Mouse (Mus musculus) right cerebral cortex, adult 2 months (tissue): ENCODE measurements around the gene Rbp7.
"Not testable (repeated sequence)": the region's sequence is repeated elsewhere in the genome, so short reads cannot be mapped to it uniquely, and the experiment has no call there.

Experiments used
- DNase-seq, 2 experiments: peaks; one replicate each; pipeline ENCODE4 v3.0.0; 2021 to 2022; ENCODE audit warnings: low spot score in 2 of 2

Rbp7 gene

DNA sequence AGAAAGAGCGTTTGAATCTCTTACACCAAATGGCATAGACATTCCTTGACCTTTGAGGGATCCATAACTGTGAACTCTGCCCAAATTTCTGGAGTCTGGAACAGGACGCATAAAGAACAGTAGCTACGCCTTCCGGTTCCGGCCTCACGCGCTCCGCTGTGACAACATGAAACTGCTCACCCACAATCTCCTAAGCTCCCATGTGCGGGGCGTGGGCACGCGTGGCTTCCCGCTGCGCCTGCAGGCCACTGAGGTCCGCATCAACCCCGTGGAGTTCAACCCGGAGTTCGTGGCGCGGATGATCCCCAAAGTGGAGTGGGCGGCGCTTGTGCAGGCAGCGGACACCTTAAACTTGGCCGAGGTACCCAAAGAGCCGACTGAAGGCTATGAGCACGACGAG is 2.4 kb upstream of the Rbp7 start:
- DNase-seq = not testable (repeated sequence)

DNA sequence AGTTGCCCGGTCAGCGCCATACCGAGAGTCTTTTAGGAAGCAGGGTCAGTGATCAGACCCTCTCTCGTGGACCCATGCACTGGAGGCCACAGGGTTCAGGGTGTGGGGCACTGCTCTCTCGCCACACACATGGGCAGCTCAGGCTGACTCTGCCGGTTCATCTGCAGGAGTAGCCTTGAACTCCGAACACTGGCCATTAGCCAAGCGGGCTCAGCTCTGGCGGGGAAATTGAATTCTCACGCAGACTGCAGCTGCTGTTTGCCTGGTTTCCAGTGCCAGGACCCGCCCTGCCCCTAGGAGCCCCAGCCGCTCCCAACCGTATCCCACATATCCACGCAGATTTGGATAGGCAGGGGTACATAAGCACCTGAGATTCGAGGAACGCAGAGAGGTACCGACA is 515 bp downstream of the Rbp7 start:
- no peak for DNase-seq

DNA sequence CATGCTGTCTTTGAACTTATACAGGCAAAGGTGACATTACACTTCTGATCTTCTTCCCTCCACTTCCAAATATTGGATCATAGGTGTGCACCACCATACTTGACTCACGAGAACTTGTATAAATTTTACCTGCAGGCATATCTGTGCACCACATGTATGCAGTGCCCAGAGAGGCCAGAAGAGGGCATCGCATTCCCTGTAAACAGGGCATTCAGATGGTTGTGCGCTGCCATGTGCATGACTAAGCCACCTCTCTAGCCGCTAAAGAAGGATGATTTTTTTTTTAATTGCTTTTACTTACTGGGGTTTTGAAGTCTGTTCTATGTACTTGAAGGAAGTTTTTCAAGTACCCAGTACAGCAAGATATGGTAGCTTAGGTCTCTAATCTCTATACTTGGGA is 1.1 kb downstream of the Rbp7 start:
- DNase-seq = no peak

DNA sequence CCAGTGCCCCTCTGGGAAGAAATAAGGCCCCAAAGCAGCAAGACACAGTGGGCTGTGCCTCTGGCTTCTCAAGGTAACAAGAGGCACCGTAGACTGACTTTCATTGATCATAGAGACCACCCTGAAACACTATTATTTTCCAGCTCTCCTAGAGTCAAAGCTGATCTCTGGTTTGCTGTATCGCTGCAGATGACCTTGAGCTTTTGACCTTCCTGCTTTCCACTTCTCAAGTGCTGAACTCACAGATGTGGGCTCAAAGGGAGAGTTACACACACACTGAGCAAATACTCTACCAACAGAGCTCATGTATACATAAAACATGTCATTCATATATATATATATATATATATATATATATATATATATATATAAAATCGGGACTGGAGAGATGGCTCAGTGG is 4.1 kb downstream of the Rbp7 start:
- no peak for DNase-seq

DNA sequence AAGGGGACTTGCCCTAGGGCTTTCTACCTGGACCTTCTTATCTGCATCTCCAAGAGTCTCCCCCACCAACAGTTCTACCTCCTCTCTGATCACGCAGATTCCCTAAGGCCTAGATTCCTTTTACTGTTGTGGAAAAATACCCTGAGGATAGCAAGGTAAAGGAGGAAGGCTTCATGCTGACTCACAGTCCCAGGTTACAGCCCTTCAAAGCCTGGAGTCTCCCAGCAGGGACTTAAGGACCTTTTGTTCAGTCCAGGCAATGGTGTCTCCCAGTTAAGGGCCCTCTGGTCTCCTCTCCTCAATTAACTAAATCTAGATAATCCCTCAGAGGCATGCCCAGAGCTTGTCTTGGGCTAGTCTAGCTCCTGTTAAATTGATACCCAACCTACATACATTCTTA is 8.5 kb downstream of the Rbp7 start:
- no peak for DNase-seq

DNA sequence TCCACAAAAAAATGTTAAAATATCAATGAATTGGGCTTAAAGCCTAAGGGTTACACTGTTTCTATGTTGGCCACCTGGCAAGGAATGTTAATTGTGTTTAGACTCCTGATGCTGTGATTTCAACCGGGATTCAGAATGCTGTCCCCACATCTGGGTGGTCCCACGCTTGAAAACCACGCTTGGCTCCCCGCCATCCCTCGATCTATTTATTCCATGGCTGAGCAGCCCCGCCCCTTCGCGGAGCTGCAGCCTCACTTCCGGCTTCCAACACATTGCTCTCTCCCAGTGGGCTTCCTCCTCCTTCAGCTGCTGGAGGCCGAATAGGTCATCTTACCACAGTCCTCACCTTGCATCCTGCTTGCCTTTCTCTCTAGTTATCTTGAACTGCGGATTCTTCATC is 8.9 kb downstream of the Rbp7 start:
- DNase-seq = peak in 1 of 2 experiments; percentile 14

DNA sequence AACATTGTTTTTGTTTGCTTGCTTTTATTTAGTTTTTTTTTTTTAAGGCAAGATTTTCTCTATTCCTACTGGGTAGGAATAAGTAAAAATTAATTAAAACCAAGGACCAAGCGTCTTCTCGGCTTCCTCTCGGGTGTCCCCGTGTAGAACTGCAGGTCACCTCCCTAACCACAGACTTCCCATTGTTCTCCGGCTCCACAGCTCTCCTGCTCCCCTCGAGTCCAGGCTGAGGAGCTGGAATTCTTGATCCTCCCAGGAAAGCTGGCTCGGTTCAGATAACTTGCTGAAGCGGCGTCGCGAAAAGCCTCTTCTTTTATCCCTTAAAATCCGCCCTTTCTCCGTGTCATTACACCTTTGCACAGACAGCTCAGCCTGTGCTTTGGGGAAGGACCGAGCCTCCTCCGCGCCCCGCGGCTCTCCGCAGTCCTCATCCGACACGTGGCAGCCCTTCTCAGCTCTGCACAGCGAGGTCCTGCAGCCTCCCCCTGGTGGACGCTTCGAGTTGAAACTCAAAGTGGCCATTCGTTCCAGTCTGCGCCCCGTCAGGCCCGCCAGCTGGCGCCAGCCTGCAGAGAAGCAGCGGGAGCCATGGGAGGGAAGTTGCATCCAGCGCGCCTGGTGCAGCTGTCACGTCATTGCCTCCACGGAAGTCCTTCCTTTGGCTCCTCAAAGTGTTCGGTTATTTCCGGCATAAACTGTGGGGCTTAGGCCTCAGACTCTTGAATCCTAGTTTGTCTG is 9.6 kb downstream of the Rbp7 start:
- peak; percentile 86 to 87 for DNase-seq

DNA sequence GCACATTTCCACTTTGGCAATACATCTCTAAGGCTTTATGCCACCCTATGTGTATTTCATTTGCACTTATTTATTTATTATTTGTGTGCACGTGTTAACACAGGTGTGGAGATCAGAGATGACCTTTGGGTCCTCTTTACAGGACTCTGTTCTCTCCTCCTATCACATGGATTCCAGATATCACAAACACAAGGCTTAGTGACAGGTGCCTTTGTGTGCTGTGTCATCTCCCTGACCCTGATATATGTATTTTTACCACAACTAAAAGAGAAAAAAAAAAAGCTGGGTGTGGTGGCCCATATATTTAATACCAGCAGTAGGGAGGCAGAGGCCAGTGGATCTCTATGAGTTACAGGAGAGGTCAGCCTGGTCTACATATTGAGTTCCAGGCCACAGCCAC is 10.3 kb downstream of the Rbp7 start:
- no peak for DNase-seq

DNA sequence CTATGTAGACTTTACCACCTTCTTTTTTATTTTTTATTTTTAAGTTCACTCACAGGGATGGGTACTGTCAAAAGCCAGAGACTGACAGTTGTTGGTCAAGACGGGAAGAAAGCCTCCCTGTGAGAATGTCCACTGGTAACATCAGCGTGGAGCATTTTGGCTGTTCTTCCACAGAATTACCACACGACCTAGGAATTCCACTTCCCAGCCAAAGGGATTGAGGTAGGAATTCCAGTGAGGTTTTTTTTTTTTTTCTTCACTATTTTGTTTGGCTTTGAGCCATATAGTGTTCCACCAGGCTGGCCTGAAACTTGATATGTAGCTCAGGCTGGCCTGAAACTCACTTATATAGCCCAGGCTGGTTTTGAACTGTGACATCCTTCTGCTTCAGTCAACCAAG is 12.3 kb downstream of the Rbp7 start:
- DNase-seq = no peak

DNA sequence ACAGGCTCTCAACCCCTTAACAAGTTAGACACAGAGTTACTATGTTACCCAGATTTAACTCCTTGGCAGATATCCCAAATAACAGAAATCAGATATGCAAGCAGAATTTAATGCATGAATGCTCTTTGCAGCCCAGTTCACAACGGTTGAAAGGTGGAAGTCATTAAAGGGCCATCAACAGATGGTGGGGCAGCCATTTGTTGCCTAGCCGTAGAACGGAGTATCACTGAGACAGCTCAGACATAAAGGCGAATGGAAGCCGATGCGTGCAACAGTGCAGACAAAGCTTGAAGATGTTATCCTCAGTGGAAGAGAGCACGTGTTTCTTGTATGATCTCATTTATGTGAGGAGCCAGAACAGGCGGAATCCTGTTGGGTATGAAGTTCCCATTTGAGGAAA is 14.2 kb downstream of the Rbp7 start:
- DNase-seq = no peak

DNA sequence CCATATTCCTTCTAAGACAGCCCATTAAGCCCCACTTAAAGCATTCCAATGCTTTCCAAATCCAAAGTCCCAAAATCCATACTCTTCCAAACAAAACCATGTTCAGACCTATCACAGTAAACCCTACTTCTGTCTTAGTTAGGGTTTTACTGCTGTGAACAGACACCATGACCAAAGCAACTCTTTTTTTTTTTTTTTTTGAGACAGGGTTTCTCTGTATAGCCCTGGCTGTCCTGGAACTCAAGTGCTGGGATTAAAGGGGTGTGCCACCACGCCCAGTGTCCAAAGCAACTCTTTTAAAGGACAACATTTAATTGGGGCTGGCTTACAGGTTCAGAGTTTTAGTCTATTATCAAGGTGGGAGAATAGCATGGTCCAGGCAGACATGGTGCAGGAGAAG is 22.9 kb downstream of the Rbp7 start:
- DNase-seq = not testable (repeated sequence)

DNA sequence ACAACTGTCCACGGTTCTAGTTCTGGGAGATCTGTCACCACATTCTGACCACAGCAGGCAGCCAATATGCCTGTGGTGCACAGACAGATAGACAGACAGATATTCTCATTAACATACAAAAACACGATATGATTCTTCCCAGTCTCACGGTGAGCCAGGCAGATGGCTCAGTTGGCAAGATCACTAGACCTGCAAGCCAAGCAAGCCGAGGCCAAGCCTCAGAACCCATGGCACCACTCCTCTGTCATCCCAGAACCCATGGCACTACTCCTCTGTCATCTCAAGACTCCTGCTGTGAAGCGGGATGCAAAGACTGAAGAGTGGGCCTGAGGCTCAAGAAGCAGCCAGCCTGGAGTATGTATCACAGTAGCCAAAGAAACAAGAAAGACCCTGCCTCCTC is 25.2 kb downstream of the Rbp7 start:
- no peak for DNase-seq

DNA sequence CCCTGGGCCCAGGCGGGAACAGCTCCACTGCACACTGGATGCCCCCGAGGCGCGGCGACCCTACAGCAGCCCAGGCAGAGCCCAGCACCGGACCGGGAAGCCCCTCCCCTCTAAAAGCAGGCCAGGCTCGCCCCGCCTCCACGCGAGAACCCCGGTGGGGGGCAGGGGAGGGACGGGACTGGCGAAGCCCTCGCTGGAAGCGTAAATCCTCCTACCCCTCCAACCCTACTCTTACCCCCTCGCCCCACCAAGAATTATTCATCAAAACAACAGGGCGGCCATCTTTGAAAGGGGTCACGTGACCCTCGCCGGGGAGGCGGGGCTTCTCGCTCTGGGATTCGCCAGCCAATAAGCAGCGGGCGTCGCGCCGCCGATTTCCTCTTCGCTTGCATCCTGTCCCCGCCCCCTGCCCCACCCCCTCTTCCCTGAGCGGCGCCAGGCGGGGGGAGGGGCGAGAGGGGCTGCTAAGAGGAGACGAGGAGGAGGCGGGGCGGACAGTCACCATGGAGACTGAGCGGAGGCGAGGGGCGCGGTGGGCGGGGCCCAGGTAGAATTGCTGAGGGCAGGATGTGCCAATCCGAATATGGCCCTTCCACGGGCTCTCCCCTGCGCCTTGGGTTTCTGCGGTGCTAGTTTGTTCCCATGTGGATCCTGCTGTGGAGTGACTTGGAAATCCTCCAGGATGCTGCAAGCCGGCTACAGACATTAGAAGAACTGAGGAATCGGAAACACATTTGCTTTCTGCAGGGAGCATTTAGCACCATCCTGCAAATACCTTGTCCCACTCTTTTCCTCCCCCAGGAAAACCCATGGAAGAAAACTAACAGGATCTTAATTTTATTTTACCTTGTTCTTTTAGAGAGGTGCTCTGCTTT is 28.2 kb downstream of the Rbp7 start, which contains the start of gene Ube4b:
Gene Ube4b (minus strand): TSS at position 425 of the 875 bp plus-strand sequence.
- peak; percentile 94 to 98 for DNase-seq

DNA sequence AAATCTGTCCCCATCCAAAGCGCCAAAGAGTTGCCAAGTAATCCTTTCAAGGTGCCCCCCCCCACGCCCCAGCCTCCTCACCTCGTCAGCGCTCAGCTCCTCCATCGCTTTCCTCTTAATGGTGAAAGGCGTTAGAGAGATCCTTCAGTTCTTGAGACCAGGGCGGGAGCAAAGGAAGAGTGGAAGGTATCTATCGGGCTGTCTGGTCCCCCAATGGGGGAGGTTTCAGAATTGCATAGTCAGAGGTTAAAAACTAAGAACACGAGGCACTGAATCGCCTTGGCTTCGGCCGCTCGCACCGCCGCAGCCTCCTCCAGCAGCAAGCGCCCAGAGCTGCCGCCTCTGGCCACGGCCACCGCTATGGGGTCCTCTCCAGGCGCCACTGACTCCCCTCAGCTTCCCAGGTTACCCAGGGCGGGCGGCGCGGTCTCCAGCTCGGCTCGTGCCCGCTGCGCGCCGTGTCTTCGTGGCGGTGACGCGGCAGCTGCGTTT is 28.9 kb downstream of the Rbp7 start:
- peak; percentile 50 to 53 for DNase-seq

DNA sequence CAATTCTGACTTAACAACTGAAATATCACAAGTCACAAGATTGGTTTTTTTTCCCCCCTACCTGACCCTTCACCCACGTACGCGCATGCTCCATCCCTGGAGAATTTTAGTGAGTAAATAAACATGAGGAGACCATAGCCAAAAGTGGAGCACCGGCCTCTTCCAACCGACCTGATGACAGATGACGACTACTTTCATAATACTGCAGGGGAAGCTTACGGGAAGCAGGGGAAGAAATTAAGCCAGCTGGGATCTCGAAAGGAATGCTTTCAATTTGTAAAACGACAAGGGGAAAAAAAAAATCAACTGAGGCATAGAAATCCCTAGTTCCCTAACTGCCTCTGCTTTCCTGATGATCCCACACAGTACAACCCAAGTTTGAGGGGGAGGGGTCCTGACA is 30.0 kb downstream of the Rbp7 start:
- no peak for DNase-seq

DNA sequence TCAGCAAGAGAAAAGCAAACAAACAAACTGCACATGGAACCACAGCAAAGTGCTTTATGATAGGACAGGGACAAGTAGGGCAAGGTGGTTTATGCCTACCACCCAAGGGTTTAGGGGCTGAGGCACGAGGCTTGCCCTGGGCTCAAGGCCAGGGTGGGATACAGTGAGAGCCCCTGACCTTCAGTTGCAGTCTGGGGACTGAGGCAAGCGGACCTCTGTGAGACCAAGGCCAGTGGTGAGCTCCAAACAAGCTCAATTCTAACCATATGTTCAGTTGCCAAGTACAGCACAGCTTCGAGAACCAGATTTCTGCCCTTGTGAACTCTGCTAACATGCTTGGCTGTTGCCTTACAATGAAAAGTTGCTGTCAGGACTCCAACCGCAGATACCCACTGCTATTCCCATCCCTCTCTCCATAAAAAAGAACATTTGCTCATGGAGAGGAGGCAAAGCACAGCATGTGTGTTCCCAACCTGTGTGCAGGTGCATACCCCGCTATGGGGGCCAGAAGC is 36.9 kb downstream of the Rbp7 start:
- no peak for DNase-seq

DNA sequence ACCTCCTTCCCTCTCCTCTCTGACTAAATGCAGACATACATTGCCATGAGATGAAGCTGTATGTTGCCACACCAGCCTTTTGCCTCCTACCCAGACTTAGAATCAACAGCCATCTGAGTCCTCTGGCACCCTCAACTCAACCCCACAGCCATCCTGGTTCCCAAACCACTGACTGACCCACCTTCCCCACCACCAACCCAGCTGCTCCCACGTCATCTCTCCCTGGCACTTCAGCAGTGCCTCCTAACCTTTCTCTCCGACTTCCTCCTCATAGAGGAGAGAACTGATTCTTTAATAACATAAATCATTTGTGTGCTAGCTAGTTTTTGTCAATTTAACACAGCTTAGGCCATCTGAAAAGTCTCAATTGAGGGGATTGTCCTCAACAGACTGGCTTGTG is 37.8 kb downstream of the Rbp7 start:
- no peak for DNase-seq

DNA sequence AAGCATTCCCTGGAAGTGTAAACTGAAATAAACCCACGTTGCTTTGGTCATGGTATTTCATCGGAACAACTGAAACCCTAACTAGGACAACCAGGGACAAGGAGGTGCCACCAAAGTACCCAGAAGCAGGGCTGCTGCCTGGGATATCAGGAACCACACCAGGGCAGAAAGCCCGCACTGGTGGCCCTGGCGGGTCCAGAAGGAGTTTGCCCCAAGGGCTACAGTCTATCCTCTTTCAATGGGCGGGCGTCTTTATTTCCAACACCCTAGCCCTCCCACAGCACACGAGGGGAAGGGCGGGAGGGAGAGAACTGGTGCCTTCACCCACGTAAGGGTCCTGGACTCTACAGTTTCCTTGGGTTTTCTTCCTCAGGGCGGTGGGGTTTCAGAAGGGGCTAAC is 38.4 kb downstream of the Rbp7 start:
- no peak for DNase-seq

DNA sequence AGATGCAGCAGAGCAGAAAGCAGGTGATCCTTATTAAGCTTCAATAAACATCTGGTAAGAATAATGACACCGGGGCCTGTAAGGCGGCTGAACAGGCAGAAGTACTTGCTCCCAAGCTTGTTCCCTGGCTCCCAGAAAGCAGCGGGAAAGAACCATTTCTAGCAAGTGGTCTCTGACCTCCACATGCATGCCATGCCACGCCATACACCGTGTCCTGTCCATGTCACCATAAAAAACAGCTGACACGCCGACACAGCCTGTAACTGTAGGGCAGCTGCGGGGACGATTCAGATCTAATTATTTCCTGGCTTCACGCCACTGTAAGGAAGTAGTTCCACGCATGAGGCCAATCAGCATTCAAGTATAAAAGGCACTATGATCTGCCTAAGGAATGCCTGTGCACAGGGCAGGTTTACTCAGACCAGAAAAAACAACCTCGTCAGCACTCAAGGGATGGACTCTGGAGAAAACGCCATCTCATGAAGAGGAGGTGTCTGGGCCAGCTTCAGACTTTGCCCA is 39.1 kb downstream of the Rbp7 start:
- no peak for DNase-seq

DNA sequence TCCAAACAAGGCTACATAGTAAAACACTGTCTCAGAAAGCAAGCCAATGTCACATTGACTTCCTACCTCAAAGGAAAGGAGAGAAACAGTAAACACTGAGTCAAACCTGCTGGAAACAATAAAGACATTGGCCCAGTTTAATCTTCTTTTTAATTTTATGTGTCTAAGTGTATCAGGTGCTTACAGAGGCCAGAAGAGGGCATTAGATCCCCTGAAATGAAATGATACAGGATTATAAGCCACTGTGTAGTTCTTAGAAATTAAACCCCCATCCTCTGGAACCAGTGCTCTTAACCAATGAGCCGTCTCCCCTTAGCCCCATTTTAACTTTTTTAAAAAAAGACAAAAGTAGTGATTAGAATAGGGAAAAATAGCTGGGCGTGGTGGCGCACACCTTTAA is 40.5 kb downstream of the Rbp7 start:
- DNase-seq = no peak

DNA sequence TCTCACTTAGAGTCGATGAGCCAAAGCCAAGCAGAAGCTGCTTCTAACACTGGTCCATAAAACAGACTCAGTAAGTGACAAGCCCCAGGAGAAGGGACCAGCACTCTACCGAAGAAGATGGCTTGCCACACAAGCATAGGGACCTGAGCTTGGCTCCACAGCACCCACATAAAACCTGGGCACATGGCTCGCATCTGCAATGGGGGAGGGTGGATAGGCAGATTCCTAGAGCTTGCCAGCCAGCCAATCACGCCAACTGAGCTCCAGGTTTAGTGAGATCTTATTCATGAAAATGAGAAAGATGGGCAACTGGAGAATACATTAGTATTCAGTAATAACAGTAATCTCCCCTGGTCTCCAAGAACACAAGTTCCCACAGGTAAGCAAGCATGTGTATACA is 45.0 kb downstream of the Rbp7 start:
- peak in 1 of 2 experiments; percentile 27 for DNase-seq

DNA sequence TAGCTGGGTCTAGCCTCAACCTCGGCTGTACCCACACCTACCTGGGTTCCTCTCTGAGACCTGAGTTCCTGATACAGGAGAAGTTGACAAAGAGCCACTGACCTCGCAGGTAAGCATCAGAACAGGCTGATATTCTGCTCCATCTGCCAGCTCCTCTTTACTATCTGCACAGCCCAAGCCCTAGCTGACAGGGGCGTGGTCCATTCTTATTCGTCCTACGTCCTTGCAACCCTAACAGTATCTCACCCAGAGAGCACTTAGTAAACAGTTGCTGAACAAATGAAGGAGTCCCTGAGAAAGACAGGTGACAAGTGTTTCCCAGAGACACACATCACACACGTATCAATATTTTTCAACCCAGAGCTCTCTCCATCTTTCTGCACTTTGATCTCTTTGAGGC is 46.4 kb downstream of the Rbp7 start:
- no peak for DNase-seq

DNA sequence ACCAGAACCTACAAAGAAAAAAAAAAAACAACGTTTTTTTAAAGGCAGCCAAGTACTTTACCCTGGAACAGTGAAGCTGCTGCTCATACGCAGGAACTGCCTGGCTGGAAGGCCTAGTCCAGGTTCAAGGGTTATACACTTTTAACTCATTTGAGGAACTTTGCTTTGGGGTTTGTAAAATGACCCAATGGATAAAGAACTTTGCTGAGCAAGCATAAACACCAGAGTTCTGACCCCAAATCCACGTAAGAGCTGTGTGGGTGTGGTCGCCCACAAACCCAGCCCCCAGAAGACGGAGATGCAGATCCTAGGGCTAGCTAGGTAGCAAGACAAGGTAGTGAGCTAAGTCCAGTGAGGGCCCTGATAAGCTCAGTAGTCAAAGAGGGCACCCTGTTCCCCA is 47.3 kb downstream of the Rbp7 start:
- no peak for DNase-seq
